Mouse (Mus musculus) lung, postnatal 25 days (tissue): Measurements from ENCODE around the gene Lrrc4.

ENCODE experiments used
- DNase-seq: peaks from one replicate; pipeline ENCODE4 v3.0.0; 2022; ENCODE audit warnings: low spot score

Lrrc4 gene

DNA sequence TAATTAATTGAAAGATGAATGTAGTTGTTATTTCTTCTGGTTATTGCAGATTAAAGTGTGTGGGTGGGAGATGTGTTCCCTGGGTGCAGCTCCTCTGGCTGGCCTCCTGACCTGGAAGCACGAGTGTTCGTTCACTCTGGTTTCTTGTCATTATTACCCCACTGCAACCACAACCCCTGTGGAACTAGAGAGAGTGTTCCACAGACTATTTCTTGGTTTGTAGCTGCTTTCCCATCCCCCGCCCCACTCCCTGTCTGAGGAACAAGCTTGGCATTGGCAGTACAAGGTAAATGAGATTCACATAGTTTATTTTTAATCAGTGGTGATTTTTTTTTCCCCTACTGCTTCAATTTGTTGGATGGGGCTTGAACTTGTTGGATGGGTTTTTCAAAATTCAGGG lies 166.8 kb downstream of the Lrrc4 start:
- DNase-seq, result no peak

DNA sequence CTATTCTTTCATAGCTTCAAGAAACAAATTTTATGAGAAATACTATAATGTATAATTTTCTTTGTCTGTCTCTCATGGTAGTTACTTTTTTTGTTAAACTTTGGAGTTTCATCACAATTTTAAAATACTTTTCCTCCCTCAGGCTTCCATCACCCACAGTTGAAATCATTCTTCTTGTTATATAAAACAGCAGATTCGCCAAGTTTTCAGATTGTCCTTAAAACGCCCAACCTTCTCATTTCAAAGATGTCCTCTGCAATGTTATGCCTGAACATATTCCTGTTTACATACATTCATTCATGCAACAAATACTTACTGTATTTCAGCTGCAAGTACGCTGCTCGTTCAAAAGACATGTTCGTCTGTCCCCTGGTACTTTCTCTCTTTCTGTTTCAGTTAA lies 167.9 kb downstream of the Lrrc4 start:
- DNase-seq, result no peak

DNA sequence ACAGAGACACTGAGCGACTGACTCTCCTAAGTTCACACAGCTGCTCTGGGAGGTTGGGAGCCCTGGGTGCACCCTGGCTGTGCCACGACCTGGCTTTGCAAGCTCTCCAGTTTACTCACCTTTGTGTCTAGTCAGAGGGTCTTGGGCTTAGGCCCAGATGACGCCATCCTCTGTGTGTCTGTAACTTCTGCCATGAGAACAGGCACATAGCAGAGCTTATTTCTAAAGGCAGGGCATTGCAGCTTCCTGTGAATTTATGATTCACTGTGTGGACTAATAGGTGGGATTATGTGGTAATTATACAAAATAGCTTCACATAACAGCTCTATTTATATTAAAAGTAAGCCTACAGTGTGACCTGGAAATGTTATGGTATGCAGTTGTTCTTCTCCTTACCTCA lies 168.5 kb downstream of the Lrrc4 start:
- DNase-seq, result no peak

GRCm38 (mm10) chr6:28656511-28656910 lies 175.0 kb downstream of the Lrrc4 start:
- DNase-seq, result no peak

DNA sequence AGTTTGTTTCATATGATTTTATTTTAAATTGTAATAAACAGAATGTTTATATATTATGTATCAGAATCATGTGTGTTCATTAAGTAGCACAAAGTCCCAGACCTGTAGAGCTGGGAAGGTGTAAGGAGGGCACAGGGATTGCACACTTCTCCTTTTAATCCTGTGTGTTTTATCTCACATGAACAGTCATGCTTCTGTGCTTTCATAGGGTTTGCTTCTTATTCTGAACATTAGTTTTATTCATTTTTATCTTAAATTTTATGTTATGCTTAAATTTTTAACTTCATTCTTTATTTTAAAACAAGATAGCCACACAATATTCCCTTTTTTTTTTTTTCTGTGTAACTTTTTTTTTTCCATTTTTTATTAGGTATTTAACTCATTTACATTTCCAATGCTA lies 186.3 kb downstream of the Lrrc4 start:
- DNase-seq, result no peak

DNA sequence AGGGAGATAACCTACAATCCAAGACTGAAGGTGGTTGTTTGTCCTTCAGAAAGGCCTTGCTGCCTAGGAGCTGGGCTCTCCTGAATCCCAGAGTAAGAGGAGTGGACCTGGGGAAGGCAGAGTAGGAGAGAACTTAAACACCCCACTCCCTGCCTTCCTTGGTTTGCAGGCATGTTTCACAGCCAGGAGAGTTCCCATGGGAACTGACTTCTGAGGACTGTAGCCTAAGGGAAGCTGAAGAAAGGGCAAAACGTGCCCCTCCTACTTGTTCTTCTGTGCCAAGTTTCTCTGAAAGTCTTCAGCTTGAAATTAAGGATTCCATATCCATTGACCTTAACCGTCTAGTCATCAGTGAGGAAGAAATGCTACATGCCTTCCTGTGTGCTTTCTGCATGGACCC lies 188.6 kb downstream of the Lrrc4 start:
- no peak for DNase-seq

GRCm38 (mm10) chr6:28640088-28640487 lies 191.5 kb downstream of the Lrrc4 start:
- no peak for DNase-seq

- no peak for DNase-seq
Observed at GRCm38 (mm10) chr6:28635531-28636348, 195.8 kb downstream of the Lrrc4 start.

GRCm38 (mm10) chr6:28635092-28635491 lies 196.5 kb downstream of the Lrrc4 start:
- DNase-seq, result no peak

- DNase-seq, result no peak
Observed at GRCm38 (mm10) chr6:28633656-28634055, 197.9 kb downstream of the Lrrc4 start.

- no peak for DNase-seq
Observed at GRCm38 (mm10) chr6:28633120-28633519, 198.4 kb downstream of the Lrrc4 start.

DNA sequence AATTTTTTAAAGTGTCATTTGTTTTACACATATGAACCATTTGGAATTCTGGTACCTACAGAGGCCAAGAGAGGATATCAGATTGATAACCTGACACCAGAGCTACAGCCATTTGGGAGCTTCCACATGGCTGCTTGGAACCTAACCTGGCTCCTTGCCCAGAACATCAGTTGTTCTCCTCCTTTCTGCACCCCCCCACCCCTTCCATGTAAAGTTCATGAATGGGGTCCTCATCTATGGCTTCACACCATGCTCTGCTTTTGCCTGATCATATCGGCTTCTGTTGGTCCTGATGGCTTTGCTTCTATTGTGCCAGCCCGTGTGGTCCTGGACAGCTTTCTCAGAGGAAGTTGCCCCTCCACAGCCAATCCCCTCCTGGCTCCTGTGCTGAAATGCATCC lies 200.6 kb downstream of the Lrrc4 start:
- DNase-seq, result no peak

GRCm38 (mm10) chr6:28629866-28630265 lies 201.7 kb downstream of the Lrrc4 start:
- no peak for DNase-seq

GRCm38 (mm10) chr6:28628408-28628807 lies 203.1 kb downstream of the Lrrc4 start:
- DNase-seq, result no peak

GRCm38 (mm10) chr6:28622963-28623362 lies 208.6 kb downstream of the Lrrc4 start:
- no peak for DNase-seq

GRCm38 (mm10) chr6:28622522-28622921 lies 209.0 kb downstream of the Lrrc4 start:
- peak; percentile 33 for DNase-seq

DNA sequence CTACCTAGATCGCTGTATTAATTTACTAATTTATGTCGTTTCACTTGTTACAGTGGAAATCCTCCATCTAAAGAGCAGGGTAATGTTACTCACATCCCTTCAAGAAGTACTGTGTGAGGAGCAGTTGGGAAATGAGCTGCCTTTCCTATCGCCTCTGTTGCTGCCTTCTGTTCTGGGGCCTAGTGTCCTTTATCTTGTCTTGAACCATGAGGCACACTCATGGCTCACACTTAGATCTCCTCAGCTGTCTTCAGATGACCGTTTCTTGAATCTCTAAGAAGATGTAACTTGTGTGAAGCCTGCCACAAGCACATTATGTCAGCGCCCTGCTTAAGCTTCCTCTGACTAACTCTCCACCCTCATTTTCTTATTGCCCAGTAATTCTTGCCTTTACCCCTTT lies 209.6 kb downstream of the Lrrc4 start:
- DNase-seq, result no peak

DNA sequence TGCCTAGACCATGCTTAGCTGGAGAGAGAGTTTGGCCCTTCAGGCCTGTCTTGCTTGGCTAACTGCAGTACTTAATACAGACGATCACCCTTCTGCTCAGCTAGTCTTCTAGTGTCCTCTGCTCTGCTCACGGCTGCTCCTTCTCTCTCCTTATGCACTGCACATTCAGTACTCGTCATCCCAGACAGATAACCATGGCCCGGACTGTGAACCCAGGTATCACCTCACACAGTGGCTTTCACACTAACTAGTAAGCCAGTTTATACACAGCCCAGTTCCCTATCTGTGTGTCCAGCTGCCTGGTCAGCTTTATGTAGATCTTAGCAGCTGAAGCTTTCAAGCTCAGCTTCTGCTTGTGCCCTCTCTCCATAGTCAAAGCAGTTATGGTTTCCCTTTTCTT lies 210.1 kb downstream of the Lrrc4 start:
- DNase-seq, result no peak

DNA sequence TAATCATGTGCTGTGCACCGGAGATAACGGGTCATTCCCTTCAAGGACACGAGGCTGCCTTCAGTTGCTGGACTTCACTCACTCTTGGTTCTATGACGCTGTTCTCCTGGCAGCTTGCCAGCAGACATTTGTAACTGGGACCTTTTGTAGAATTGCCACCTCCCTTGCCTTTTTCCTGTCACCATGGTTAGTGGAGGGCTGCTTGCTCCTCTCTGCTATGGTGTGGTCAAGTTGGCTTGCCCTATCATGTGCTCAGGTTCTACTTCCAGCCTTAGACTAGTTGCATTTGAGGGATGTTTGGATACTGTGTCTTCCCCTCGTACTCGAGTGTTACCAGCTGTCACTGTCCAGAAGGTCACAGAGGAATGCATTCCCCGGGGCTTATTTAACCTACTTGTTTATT lies 212.8 kb downstream of the Lrrc4 start:
- peak; percentile 60 for DNase-seq

DNA sequence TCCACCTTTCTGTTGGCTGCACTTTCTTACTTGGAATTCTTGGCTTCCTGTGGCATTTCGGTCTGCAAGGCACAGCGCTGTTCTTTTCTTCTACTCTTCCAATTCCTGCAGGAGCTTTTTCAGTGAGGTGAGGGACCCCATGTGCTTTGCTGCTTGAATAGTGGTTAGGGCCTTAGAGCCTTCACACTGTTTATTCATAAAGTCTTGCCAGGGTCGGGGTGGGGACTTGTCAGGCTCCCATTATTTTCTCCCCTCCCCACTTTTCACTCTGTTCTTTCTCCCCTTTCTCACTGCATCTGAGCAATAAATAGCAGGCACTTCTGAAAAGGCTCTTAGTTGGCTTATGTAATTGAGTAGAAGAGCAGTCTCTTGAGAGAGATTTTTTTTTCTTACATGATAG lies 213.2 kb downstream of the Lrrc4 start:
- DNase-seq, result no peak

- no peak for DNase-seq
Observed at GRCm38 (mm10) chr6:28615966-28616365, 215.6 kb downstream of the Lrrc4 start.

GRCm38 (mm10) chr6:28615408-28615807 lies 216.1 kb downstream of the Lrrc4 start:
- DNase-seq, result no peak

DNA sequence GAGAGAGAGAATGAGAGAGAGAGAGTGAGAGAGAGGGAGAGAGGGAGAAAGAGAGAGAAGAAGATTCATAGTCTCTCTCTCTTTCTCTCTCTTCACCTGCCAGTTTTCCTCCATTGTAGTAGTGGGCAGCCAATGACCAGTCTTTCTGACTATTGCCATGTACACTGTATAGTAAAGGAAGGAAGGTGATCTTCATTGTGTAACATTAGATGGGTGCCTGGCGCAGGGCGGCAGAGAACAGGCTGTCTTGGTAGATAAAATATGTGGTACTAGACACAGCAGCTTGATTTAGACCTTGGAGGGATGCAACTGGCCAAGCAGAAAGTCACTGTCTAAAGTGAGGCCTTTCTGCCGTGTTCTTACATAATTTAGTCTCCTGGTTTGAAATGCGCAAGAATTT lies 216.7 kb downstream of the Lrrc4 start:
- DNase-seq, result peak; percentile 7

- DNase-seq, result no peak
Observed at GRCm38 (mm10) chr6:28613441-28613840, 218.1 kb downstream of the Lrrc4 start.
